Mouse (Mus musculus): ENCODE measurements around the gene Ppig. TPM values are rescaled to one million over a fixed set of nuclear protein-coding genes. Genes with fewer than 3 reads are reported as not detected.

Gene Ppig
- total and polyA plus RNA-seq, 2 experiments, result 0.91 to 9.7 TPM

DNA sequence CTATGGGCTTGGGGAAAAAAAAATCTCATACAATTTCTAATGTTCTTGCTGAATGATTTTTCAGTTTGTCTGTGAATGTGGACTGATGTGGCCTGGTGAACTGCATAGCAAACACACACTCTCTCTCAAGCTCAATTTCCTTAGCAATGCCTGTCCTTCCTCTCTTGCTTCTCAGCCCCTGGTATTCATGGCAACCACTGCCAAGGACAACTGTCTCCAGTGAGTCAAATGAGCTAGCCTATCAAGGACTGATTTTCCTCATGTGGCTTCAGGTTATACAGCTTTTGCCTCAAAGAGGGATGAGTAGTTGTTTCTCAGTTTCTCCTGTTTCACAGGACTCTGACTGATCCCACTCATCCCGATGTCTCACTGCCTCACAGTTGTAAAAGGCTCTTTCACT is 3.2 kb upstream of the Ppig start:
- Histone ChIP-seq H3K4me1 (ENCODE audit: control insufficient read depth, insufficient read depth, low read length) (peaks cover 4% of the 10 kb centered on the region), H3K4me3 (ENCODE audit: insufficient read depth, low read depth, low read length) (no peak overlapping the region), H3K9ac (ENCODE audit: low read depth, low read length) (no peak overlapping the region), H3K79me2 (ENCODE audit: control insufficient read depth, insufficient read depth, low read length) (no peaks in the 10 kb centered on the region), H3K36me3 (ENCODE audit: control insufficient read depth, insufficient read depth, low read length) (no peaks in the 10 kb centered on the region), H3K27me3 (ENCODE audit: control insufficient read depth, insufficient read depth, low read length) (no peaks in the 10 kb centered on the region), H3K27ac (replicated peaks; ENCODE audit: insufficient read depth, low read depth, low read length) (no peak overlapping the region)
- no peak for DNase-seq (ENCODE audit: extremely low read depth, low read depth, low spot score)
- WGBS, result 81% methylated on average over 1 of the region's 1 CpGs
- TF ChIP-seq POLR2A (IDR thresholded peaks at IDR 0.05; ENCODE audit: extremely low read depth, insufficient read depth, low read length) (no peak), CTCF (IDR thresholded peaks at IDR 0.05; ENCODE audit: low read depth, low read length) (no peak)

DNA sequence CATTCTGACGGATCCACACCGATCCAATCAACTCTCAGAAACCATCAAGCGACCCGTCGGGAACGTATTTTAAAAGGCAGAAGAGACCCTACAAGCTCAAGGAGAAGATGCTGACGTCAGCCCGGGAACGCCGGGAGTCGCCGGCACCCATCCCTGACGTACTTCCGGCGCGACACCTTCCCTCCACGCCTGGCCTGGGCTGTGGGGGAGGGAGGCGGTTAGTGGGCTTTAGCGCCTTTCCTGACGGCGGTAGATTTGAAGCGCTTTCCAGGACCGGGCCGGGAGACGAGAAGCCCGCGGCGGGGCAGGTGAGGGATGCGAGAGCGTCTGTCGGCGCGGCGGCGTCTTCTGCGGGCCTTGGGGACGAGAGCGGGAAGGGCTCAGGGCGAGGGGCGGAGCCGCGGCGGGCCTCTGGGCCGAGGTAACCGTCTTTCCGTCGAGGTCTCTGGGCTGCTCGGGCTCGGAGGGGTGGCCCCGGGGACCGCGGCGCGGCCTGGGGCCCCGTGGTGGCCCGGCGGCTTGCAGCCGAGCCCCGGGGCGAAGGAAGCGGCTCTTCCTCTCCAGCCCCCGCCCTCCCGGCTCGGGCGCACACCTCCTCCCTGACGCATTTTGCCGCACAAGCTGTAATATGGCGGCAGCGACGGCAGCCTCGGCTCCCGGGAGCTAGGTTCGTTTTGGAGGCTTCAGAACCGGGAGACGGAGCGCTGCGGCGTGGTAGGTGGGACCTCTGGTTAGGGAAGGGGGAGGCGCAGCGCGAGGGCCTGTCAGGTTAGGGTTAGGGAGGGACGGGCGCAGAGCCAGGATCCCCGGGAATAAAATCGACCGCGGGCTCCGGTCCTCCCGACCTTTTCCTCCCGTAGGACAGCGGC is 539 bp downstream of the Ppig start:
- Histone ChIP-seq H3K4me3 (ENCODE audit: insufficient read depth, low read depth, low read length) (peak overlapping the region; percentile 92), H3K36me3 (ENCODE audit: control insufficient read depth, insufficient read depth, low read length) (no peaks in the 10 kb centered on the region), H3K9ac (ENCODE audit: low read depth, low read length) (peak overlapping the region; percentile 93), H3K27ac (replicated peaks; ENCODE audit: insufficient read depth, low read depth, low read length) (peak overlapping the region; percentile 93), H3K79me2 (ENCODE audit: control insufficient read depth, insufficient read depth, low read length) (peaks cover 3% of the 10 kb centered on the region; the same call in 1 of the 2 replicates), H3K27me3 (ENCODE audit: control insufficient read depth, insufficient read depth, low read length) (no peaks in the 10 kb centered on the region), H3K4me1 (ENCODE audit: control insufficient read depth, insufficient read depth, low read length) (peaks cover 8% of the 10 kb centered on the region)
- DNase-seq (ENCODE audit: extremely low read depth, low read depth, low spot score), result peak; percentile 85
- TF ChIP-seq POLR2A (IDR thresholded peaks at IDR 0.05; ENCODE audit: extremely low read depth, insufficient read depth, low read length) (peak; percentile 46; the same call in 1 of the 2 replicates), CTCF (IDR thresholded peaks at IDR 0.05; ENCODE audit: low read depth, low read length) (no peak)
- under 1% methylated on average over 91 of the region's 91 CpGs for WGBS

DNA sequence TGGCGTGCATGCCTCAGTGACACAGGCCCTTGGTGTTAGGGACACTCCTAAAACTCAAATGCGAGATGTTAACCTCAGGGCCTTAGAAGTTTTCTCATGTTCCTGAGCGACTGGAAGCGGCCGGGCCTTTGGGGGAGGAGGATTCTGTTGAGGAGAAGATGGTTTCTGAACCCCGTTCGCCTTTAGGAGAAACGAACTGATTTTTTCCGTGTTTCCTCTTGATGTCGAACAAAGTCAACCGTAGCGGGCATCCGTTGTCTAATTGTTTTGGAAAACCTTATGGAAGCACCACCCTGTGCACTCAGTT is 1.1 kb downstream of the Ppig start:
- H3K4me1 ChIP-seq (ENCODE audit: control insufficient read depth, insufficient read depth, low read length), result peaks cover 8% of the 10 kb centered on the region
- no peak for DNase-seq (ENCODE audit: extremely low read depth, low read depth, low spot score)
- H3K79me2 ChIP-seq (ENCODE audit: control insufficient read depth, insufficient read depth, low read length), result peaks cover 3% of the 10 kb centered on the region; the same call in 1 of the 2 replicates
- TF ChIP-seq CTCF (IDR thresholded peaks at IDR 0.05; ENCODE audit: low read depth, low read length), result no peak
- no peak; the same call in 1 of the 2 replicates for TF ChIP-seq POLR2A (IDR thresholded peaks at IDR 0.05; ENCODE audit: extremely low read depth, insufficient read depth, low read length)
- peak overlapping the region; percentile 93 for H3K9ac ChIP-seq (ENCODE audit: low read depth, low read length)
- no peaks in the 10 kb centered on the region for H3K27me3 ChIP-seq (ENCODE audit: control insufficient read depth, insufficient read depth, low read length)
- peak overlapping the region; percentile 93 for H3K27ac ChIP-seq (replicated peaks; ENCODE audit: insufficient read depth, low read depth, low read length)
- no peaks in the 10 kb centered on the region for H3K36me3 ChIP-seq (ENCODE audit: control insufficient read depth, insufficient read depth, low read length)
- WGBS, result under 1% methylated on average over 13 of the region's 13 CpGs
- peak overlapping the region; percentile 92 for H3K4me3 ChIP-seq (ENCODE audit: insufficient read depth, low read depth, low read length)

DNA sequence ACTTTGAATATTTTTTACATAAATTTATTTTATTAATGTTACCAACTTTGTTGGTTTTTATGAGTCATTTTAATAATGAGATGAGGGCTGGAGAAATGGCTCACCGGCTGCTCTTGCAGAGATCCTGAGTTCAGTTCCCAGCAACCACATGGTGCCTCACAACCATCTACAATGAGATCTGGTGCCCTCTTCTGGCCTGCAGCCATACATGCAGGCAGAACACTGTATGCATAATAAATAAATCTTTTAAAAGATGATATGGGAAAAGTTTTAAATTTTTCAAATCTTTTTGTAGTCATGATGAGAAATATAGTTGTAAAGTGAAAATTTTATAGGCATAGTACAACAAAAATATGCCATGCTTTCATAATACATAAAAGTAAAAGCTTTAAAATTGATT is 22.7 kb downstream of the Ppig start:
- TF ChIP-seq POLR2A (IDR thresholded peaks at IDR 0.05; ENCODE audit: extremely low read depth, insufficient read depth, low read length) (no peak), CTCF (IDR thresholded peaks at IDR 0.05; ENCODE audit: low read depth, low read length) (peak; percentile 18; the same call in 1 of the 2 replicates)
- no peak overlapping the region for H3K27ac ChIP-seq (replicated peaks; ENCODE audit: insufficient read depth, low read depth, low read length)
- no peak overlapping the region for H3K4me3 ChIP-seq (ENCODE audit: insufficient read depth, low read depth, low read length)
- H3K4me1 ChIP-seq (ENCODE audit: control insufficient read depth, insufficient read depth, low read length), result no peaks in the 10 kb centered on the region
- DNase-seq (ENCODE audit: extremely low read depth, low read depth, low spot score), result no peak
- H3K27me3 ChIP-seq (ENCODE audit: control insufficient read depth, insufficient read depth, low read length), result no peaks in the 10 kb centered on the region
- H3K36me3 ChIP-seq (ENCODE audit: control insufficient read depth, insufficient read depth, low read length), result peaks cover 45% of the 10 kb centered on the region
- WGBS, result 92% methylated on average over 1 of the region's 1 CpGs
- no peak overlapping the region for H3K9ac ChIP-seq (ENCODE audit: low read depth, low read length)
- peaks cover 2% of the 10 kb centered on the region; the same call in 1 of the 2 replicates for H3K79me2 ChIP-seq (ENCODE audit: control insufficient read depth, insufficient read depth, low read length)

DNA sequence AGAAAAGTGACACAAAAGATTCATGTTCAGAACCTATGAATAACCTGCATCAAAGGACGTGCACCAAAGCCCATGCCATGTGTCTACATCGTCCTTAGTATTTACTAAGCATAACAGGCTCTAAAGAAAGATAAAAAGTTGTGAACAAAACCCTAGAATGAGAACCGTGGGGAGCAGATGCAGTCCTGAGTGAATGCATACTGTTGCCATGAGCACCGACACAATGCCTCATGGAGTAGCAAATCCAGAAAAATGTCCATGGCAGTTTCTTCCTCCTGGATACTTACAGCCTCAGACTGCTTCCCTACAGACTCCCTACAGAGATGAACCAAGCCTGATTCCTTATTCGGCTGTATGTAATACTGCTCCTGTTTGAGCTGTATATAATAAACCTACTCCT is 38.6 kb downstream of the Ppig start:
- no peak for TF ChIP-seq POLR2A (IDR thresholded peaks at IDR 0.05; ENCODE audit: extremely low read depth, insufficient read depth, low read length)
- TF ChIP-seq CTCF (IDR thresholded peaks at IDR 0.05; ENCODE audit: low read depth, low read length), result no peak
- H3K27me3 ChIP-seq (ENCODE audit: control insufficient read depth, insufficient read depth, low read length), result no peaks in the 10 kb centered on the region
- no peaks in the 10 kb centered on the region for H3K79me2 ChIP-seq (ENCODE audit: control insufficient read depth, insufficient read depth, low read length)
- WGBS, result 83% methylated on average over 5 of the region's 5 CpGs
- H3K9ac ChIP-seq (ENCODE audit: low read depth, low read length), result no peak overlapping the region
- H3K4me1 ChIP-seq (ENCODE audit: control insufficient read depth, insufficient read depth, low read length), result no peaks in the 10 kb centered on the region
- no peak for DNase-seq (ENCODE audit: extremely low read depth, low read depth, low spot score)
- no peaks in the 10 kb centered on the region for H3K36me3 ChIP-seq (ENCODE audit: control insufficient read depth, insufficient read depth, low read length)
- no peak overlapping the region for H3K27ac ChIP-seq (replicated peaks; ENCODE audit: insufficient read depth, low read depth, low read length)
- no peak overlapping the region for H3K4me3 ChIP-seq (ENCODE audit: insufficient read depth, low read depth, low read length)

DNA sequence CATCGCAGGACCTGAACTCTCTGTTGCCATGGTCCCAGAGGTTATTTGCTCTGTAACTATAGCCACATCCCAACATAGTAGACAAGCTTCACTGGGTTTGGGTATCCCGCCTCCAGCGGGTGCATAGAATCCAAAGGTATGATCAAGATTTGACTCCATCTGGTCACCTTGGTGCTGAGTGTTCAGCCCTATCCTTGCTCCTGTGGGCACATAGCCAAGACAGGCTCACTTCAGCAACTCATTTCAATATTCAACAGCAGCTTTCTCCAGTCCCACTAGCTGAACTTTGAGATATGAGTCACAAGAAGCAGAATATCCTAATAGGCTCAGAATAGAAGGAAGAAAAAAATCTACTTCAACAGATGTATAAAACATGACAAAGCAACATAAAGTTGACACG is 41.0 kb downstream of the Ppig start:
- no peak overlapping the region for H3K27ac ChIP-seq (replicated peaks; ENCODE audit: insufficient read depth, low read depth, low read length)
- TF ChIP-seq POLR2A (IDR thresholded peaks at IDR 0.05; ENCODE audit: extremely low read depth, insufficient read depth, low read length), result no peak
- no peak for TF ChIP-seq CTCF (IDR thresholded peaks at IDR 0.05; ENCODE audit: low read depth, low read length)
- 89% methylated on average over 4 of the region's 4 CpGs for WGBS
- H3K27me3 ChIP-seq (ENCODE audit: control insufficient read depth, insufficient read depth, low read length), result no peaks in the 10 kb centered on the region
- no peak overlapping the region for H3K4me3 ChIP-seq (ENCODE audit: insufficient read depth, low read depth, low read length)
- no peak for DNase-seq (ENCODE audit: extremely low read depth, low read depth, low spot score)
- no peaks in the 10 kb centered on the region for H3K79me2 ChIP-seq (ENCODE audit: control insufficient read depth, insufficient read depth, low read length)
- H3K4me1 ChIP-seq (ENCODE audit: control insufficient read depth, insufficient read depth, low read length), result no peaks in the 10 kb centered on the region
- H3K36me3 ChIP-seq (ENCODE audit: control insufficient read depth, insufficient read depth, low read length), result no peaks in the 10 kb centered on the region
- H3K9ac ChIP-seq (ENCODE audit: low read depth, low read length), result no peak overlapping the region
